Mouse (Mus musculus): ENCODE results near the gene Gm45062. TPM values are rescaled to one million over a fixed set of nuclear protein-coding genes. Genes with fewer than 3 reads are reported as not detected.

Gm45062 gene
- total and polyA plus RNA-seq, 2 experiments from 2014 or later = 1.4 to 5.4 TPM

- WGBS = 88% methylated on average over 6 of the region's 6 CpGs
- H3K36me3 ChIP-seq (ENCODE audit: insufficient read depth) = no peaks in the 10 kb centered on the region
- DNase-seq = no peak
- no peak overlapping the region for H3K4me3 ChIP-seq (ENCODE audit: low read depth, low read length)
- no peaks in the 10 kb centered on the region for H3K27me3 ChIP-seq (ENCODE audit: insufficient read depth, low read length)
- H3K27ac ChIP-seq (ENCODE audit: low read depth, low read length) = no peak overlapping the region
- no peak overlapping the region for H3K4me2 ChIP-seq (ENCODE audit: low read depth)
- H3K4me1 ChIP-seq (ENCODE audit: insufficient read depth) = no peaks in the 10 kb centered on the region
- no peaks in the 10 kb centered on the region for H3K9me3 ChIP-seq (ENCODE audit: low read length)
- no peak for ATAC-seq
- no peak for TF ChIP-seq CTCF (IDR thresholded peaks at IDR 0.05; ENCODE audit: low read depth)
- no peak overlapping the region for H3K9ac ChIP-seq
These were observed 245.4 kb downstream of the Gm45062 start for GRCm38 (mm10) chr6:8504521-8505228.

GRCm38 (mm10) chr6:8506631-8507030 lies 247.4 kb downstream of the Gm45062 start:
- Histone ChIP-seq H3K36me3 (ENCODE audit: insufficient read depth) (no peaks in the 10 kb centered on the region), H3K4me1 (ENCODE audit: insufficient read depth) (peaks cover 3% of the 10 kb centered on the region; the same call in 1 of the 2 replicates), H3K27me3 (ENCODE audit: insufficient read depth, low read length) (no peaks in the 10 kb centered on the region), H3K4me2 (ENCODE audit: low read depth) (no peak overlapping the region), H3K9ac (no peak overlapping the region), H3K27ac (ENCODE audit: low read depth, low read length) (no peak overlapping the region), H3K9me3 (ENCODE audit: low read length) (no peaks in the 10 kb centered on the region), H3K4me3 (ENCODE audit: low read depth, low read length) (no peak overlapping the region)
- DNase-seq (no peak), ATAC-seq (no peak)
- TF ChIP-seq CTCF (IDR thresholded peaks at IDR 0.05; ENCODE audit: low read depth) = no peak

- H3K4me2 ChIP-seq (ENCODE audit: low read depth) = peak overlapping the region; percentile 63
- DNase-seq (peak; percentile 99), ATAC-seq (peak; percentile 99)
- H3K27me3 ChIP-seq (ENCODE audit: insufficient read depth, low read length) = no peaks in the 10 kb centered on the region
- H3K4me3 ChIP-seq (ENCODE audit: low read depth, low read length) = peak overlapping the region; percentile 84
- no peaks in the 10 kb centered on the region for H3K9me3 ChIP-seq (ENCODE audit: low read length)
- TF ChIP-seq CTCF (IDR thresholded peaks at IDR 0.05; ENCODE audit: low read depth) = no peak; the same call in 1 of the 2 replicates
- peaks cover 18% of the 10 kb centered on the region for H3K4me1 ChIP-seq (ENCODE audit: insufficient read depth)
- H3K36me3 ChIP-seq (ENCODE audit: insufficient read depth) = no peaks in the 10 kb centered on the region
- WGBS = under 1% methylated on average over 55 of the region's 56 CpGs
- H3K9ac ChIP-seq = peak overlapping the region; percentile 92
- peak overlapping the region; percentile 99 for H3K27ac ChIP-seq (ENCODE audit: low read depth, low read length)
These were observed 249.8 kb downstream of the Gm45062 start for GRCm38 (mm10) chr6:8508883-8509536.

- Histone ChIP-seq H3K4me1 (ENCODE audit: insufficient read depth) (peaks cover 18% of the 10 kb centered on the region), H3K4me3 (ENCODE audit: low read depth, low read length) (peak within 1 kb of the TSS; percentile 84), H3K27me3 (ENCODE audit: insufficient read depth, low read length) (no peaks in the 10 kb centered on the region), H3K4me2 (ENCODE audit: low read depth) (peak within 1 kb of the TSS; percentile 63), H3K27ac (ENCODE audit: low read depth, low read length) (peak within 1 kb of the TSS; percentile 99), H3K36me3 (ENCODE audit: insufficient read depth) (no peaks in the 10 kb centered on the region), H3K9ac (peak within 1 kb of the TSS; percentile 92), H3K9me3 (ENCODE audit: low read length) (no peaks in the 10 kb centered on the region)
- TF ChIP-seq CTCF (IDR thresholded peaks at IDR 0.05; ENCODE audit: low read depth) = no peak
- ATAC-seq (peak; percentile 83), DNase-seq (peak; percentile 86)
- 4% methylated on average over 30 of the region's 69 CpGs for whole genome bisulfite sequencing
These were observed 250.3 kb downstream of the Gm45062 start, which contains the start of gene Glcci1 for GRCm38 (mm10) chr6:8509551-8509950. TSS of gene Glcci1 (plus strand) at chr6:8509600.

- peak; percentile 51 for DNase-seq
These were observed 251.0 kb downstream of the Gm45062 start for GRCm38 (mm10) chr6:8509961-8510863.

GRCm38 (mm10) chr6:8510864-8511428 lies 251.7 kb downstream of the Gm45062 start:
- whole genome bisulfite sequencing = under 1% methylated on average over 7 of the region's 7 CpGs
- Histone ChIP-seq H3K36me3 (ENCODE audit: insufficient read depth) (no peaks in the 10 kb centered on the region), H3K4me2 (ENCODE audit: low read depth) (peak overlapping the region; percentile 63), H3K27ac (ENCODE audit: low read depth, low read length) (peak overlapping the region; percentile 99; the same call in 1 of the 2 replicates), H3K9ac (peak overlapping the region; percentile 92), H3K9me3 (ENCODE audit: low read length) (no peaks in the 10 kb centered on the region), H3K27me3 (ENCODE audit: insufficient read depth, low read length) (no peaks in the 10 kb centered on the region), H3K4me1 (ENCODE audit: insufficient read depth) (peaks cover 18% of the 10 kb centered on the region), H3K4me3 (ENCODE audit: low read depth, low read length) (peak overlapping the region; percentile 84)
- DNase-seq (peak; percentile 33), ATAC-seq (no peak)
- TF ChIP-seq CTCF (IDR thresholded peaks at IDR 0.05; ENCODE audit: low read depth) = no peak

More at GRCm38 (mm10) chr6:8509961-8510863, 251.0 kb downstream of the Gm45062 start:
- Histone ChIP-seq H3K27me3 (ENCODE audit: insufficient read depth, low read length) (no peaks in the 10 kb centered on the region), H3K4me3 (ENCODE audit: low read depth, low read length) (peak overlapping the region; percentile 84), H3K27ac (ENCODE audit: low read depth, low read length) (peak overlapping the region; percentile 99), H3K36me3 (ENCODE audit: insufficient read depth) (no peaks in the 10 kb centered on the region), H3K9me3 (ENCODE audit: low read length) (no peaks in the 10 kb centered on the region), H3K9ac (peak overlapping the region; percentile 92), H3K4me1 (ENCODE audit: insufficient read depth) (peaks cover 18% of the 10 kb centered on the region), H3K4me2 (ENCODE audit: low read depth) (peak overlapping the region; percentile 63)
- under 1% methylated on average over 61 of the region's 73 CpGs for WGBS
- TF ChIP-seq CTCF (IDR thresholded peaks at IDR 0.05; ENCODE audit: low read depth) = no peak
- ATAC-seq = no peak
